Mouse (Mus musculus) G1E (cell line): ENCODE data around the gene Atp6v1g1.

Experiments used
- CTCF ChIP-seq: IDR thresholded peaks from 2 replicates; pipeline ENCODE4 v1.5.1; 2012; ENCODE audit warnings: low read depth, low read length, inconsistent platforms, mixed read lengths
- GATA2 ChIP-seq: IDR thresholded peaks from 2 replicates; pipeline ENCODE4 v1.6.1; 2012; ENCODE audit warnings: low read depth, low read length, inconsistent platforms, borderline replicate concordance
- TAL1 ChIP-seq: conservative IDR thresholded peaks from 2 replicates; pipeline ENCODE4 v1.6.1; 2012; ENCODE audit warnings: low read depth, low read length, inconsistent platforms, mixed read lengths

DNA sequence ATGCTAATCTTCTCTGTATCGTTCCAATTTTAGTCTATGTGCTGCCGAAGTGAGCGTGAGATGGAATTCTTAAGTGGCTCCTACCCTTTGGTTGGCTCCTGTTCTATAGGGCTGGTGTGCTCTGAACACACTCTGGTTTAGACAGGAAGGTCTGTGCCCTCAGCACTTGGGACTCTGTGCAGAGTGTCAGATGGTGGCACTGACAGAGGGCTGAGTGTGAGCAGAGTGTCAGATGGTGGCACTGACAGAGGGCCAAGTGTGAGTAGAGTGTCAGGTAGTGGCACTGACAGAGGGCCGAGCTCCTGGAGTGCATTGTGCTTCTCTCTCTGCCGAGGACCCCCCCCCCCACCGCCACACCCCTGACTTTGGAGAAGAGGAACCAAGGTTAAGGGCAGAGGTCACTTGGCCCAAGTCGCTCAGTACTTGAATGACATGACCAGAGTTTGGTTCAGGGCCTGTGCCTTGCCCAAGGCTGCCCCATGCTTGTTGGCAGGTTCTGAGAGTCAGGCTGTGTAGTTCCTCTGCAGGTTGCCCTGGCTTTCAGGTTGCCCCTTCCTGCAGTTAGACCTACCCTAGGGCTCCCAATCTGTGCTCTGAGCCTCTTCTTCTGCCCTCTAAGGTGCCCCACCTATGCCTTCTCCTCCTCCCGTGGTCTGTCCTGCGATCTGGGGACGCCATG is 23.3 kb downstream of the Atp6v1g1 start:
- TF ChIP-seq CTCF (no peak), GATA2 (no peak), TAL1 (no peak)
